Mouse (Mus musculus): ENCODE data around the gene Dtnb.

The Dtnb gene

DNA sequence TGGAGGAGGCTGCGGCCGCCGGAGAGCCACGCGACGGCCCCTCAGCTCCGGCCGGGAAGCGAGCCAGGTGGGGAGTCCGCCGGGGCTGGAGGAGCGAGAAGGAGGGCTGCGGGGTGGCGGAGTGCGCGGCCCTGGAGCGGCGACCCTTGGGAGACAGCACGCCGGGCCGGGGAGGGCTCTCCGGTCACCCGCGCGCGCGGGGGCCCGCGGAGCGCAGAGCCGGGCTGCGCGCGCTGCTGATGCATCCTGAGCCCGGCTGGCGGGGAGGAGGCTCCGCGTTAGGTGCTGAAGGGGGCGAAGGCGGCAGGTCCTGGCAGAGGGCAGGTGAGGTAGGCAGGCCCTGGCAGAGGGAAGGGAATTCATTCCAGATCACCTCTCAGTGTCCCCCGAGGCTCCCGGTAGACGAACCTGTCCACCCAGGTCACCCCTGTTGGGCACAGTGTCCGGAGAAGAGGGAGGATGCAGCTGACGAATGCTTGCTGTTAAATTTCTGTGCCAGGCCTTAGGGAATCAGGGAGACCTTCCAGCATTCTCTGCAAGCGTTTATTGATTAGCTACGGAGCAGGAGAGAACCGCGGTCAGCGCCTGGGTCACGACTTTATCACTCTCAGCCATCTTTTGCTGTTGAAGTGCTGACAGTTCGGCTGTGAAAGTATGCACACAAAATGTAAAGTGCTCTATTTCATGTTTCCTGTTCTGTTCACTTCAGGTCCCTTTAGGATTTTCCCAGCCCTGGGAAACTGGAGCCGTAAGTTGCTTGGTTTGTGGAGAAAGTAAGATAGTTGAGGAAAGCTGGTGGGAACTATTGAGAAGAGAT, 608 bp downstream of the Dtnb start:
- no peak for DNase-seq (ENCODE audit: low read depth, low spot score)

DNA sequence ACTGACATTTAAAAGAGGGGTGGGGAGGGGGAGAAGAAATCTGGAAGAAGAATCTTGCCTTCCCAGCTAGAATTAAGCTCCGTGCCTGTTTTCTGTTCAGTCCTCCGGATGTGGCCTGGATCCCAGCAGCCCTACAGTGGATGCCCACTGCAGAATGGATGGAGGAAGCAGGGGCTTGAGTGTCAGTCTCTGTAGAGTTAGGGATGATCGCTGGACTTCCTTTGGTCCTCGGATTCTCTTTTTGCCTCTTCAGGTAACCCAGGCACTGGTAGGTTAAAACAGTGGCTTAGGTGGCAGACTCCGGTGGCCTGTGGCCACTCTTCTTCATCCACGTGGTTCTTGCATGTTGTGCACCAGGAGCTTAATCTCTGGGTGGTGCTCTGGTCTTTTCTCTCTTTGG, 1.2 kb downstream of the Dtnb start:
- DNase-seq (ENCODE audit: low read depth, low spot score) = no peak

DNA sequence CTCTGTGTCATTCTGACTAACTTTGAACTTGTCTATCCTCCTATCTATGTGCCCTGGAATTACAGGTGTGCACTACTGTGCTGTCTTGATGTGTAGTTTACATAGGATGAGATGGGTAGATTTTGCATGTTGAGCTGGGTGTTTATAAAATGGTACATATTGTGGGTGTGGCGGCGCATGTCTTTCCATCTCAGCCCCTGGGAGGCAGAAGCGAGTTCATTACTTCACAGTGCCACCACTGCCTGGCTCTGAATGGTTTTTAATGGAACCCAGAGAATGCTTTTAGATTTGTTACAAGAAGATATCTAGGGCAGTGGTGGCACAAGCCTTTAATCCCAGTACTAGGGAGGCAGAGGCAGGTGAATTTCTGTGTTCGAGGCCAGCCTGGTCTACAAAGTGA, 2.5 kb downstream of the Dtnb start:
- no peak for DNase-seq (ENCODE audit: low read depth, low spot score)

DNA sequence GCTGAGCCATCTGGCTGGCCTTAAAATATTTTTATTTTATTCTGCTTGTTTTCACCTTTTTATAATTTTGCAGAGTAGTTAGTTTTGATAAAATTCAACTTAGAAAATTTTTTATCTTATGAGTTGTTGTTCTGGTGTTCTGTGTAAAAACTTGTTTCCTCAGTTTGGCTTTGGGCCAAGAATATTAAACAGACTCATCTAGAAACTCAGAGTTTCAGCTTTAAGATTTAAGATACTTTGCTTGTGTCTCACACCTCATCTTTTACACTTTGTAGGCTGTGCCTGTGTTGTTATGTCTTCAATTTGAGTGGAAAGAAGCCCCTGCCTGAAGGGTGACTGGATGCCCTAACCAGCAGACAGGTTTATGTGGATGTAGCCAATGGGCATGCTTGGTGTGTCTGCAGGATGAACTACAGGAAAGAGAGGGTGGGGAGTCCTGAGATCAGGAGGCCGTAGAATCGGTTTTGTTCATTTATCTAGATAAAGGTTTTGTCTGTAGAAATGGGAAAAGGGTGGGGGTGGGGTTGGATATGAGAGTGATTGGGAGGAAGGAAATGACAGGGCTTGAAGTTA, 7.9 kb downstream of the Dtnb start:
- no peak for DNase-seq (ENCODE audit: low read depth, low spot score)

DNA sequence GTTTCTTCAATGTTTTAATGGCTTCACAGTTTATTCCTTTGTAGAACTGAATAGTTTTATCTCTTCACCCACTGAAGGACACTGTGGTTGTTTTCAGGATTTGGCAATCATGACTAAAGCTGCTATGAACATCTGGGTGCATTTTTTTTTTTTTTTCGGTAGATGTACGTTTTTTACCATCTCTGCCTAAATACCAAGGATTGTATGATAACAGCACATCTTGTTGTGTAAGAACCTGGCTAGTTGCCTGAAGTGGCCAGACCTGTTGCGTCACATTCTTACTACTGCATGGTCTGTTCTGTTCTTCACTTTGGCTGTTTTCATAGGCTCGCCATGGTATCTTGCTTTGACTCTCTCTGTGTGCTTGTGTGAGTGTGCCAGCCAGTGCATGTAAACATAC, 10.4 kb downstream of the Dtnb start:
- DNase-seq (ENCODE audit: low read depth, low spot score) = no peak

DNA sequence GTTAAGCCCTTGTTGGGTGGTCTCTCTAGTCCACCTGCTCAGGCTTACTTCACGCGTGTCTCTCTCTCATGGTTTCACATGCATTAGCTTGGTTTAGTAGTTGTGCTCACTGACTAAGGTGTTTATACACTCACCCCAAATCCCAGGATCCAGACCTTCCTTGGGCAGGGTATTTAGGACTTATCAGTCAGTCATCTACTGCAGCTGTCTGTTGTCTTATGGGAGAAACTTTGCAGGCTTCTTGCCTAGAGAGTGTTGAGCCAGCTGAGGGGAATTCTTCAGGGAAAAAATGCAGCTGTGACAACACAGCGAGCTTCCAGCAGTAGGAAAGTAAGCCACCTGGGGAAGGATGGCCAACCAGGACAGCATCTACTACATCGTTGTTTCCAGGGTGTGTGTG, 13.3 kb downstream of the Dtnb start:
- DNase-seq (ENCODE audit: low read depth, low spot score) = no peak

DNA sequence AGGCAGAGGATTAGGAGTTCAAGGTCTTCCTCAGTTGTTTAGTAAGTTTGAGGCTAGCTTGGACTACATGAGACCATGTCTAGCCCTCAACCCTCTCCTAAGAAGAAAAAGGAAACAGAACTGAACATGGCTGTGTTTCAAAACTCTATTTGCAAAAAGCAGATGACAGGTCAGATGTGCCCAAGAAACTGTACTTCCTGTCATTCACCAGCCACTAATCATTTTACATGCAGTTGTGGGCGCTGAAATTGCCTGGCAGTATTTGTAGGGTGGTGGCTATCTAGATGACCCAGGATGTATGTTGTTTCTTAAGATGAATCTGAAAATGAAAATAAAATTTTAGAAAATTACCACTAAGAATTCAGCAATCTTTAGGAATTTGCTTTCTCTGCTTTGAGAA, 14.8 kb downstream of the Dtnb start:
- no peak for DNase-seq (ENCODE audit: low read depth, low spot score)

DNA sequence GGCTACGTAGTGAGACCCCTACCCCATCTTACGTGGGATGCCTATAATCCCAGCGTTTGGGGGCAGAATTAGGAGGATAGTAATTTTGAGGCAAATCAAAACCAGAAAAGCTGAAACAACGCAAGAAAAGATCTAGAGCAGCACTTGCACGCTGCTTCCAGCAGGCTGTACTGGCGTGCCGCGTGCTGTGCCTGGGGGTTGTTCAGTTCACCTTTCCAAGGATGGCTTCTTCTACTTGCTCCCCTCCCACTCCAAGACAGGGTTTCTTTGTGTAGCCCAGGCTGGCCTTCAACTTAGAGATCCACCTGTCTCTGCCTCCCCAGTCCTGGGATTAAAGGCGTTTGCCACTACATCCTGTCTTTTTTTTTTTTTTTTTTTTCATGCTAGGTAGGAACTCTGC, 17.9 kb downstream of the Dtnb start:
- DNase-seq (ENCODE audit: low read depth, low spot score) = no peak

DNA sequence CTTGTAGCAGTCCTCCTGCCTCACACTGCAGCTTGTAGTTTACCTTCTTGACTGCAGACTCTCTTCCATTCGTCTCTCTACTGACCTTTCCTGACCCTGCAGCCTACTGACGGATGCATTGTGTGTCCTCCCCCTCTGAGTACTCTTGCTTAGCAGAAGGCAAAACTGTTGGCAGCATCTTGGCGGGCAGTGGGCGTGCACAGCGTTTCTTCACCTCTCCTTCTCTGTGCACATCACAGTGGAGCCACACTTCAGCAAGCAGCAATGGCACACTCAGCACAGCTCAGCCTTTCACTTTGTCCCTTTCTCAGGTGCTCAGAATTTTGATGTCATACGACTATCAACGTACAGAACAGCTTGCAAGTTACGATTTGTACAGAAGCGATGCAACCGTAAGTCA, 19.4 kb downstream of the Dtnb start:
- DNase-seq (ENCODE audit: low read depth, low spot score) = no peak

DNA sequence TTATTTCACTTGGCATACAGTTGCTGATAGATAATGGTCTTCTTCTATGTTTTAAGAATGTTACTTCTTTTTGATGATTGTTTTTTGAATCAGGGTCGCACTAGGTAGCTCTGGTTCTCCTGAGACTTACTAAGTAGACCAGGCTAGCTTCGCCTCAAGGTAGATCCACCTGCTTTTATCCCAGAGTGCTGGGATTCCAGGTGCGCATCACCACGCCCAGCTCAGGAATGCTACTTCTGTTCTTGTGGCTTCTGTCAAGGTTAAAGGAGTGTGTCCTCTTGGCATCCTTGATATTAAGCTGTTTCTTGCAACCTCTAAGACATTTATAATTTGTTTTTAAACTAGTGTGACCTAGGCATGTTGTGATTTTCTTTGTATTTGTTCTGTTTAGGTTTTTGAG, 30.6 kb downstream of the Dtnb start:
- peak; percentile 34 for DNase-seq (ENCODE audit: low read depth, low spot score)

DNA sequence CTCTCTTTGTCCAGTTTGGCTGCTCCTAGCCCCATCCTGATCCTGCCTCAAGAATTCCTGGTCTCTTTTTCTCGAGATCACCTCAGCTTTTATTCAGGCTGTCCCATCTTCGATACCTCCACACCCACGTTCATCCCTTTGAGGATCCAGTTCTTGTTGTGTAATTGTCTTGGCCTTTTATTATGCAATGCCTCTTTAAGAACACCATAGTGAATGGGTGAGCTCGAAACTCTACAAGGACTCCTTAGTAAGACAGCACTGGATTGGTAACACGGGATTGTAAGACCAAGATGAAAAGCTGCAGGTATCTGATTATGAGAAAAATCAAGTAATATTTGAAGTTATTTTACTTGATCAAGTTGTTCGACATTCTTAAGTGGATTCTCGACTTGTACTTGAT, 34.0 kb downstream of the Dtnb start:
- DNase-seq (ENCODE audit: low read depth, low spot score) = peak; percentile 43

DNA sequence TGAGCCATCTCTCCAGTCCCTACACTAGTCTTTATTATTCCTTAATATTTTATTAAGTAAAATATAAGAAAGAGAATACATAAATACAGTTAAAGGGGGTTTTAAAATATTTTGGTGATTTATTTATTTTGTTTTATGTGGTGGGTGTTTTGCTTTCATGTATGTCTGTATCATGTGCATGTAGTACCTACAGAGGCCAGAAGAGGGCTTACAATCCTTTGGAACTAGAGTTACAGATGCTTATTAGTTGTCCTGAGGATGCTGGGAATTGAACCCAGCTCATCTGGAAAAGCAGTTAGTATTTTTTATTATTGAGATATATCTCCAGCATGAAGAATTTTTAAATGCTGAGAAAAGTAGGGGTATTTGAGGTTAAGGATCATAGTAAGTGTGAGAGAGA, 37.6 kb downstream of the Dtnb start:
- no peak for DNase-seq (ENCODE audit: low read depth, low spot score)

DNA sequence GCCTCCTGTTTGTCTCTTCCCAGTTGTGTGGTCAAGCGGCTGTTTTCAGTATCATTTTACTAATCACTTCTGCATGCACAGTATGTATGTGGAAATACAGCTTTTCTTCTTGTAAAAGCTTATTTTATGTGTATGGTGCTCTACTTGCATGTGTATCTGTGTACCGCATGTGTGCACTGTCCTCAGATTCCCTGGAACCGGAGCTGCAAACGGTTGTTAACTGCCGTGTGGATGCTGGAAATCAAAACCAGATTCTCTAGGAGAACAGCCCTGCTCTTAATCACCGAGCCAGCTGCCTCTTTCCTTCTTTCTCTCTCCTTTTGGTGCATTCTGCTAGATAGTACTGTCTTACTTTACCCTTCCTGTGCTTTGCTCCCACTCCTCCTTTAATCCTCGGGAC, 39.7 kb downstream of the Dtnb start:
- no peak for DNase-seq (ENCODE audit: low read depth, low spot score)

DNA sequence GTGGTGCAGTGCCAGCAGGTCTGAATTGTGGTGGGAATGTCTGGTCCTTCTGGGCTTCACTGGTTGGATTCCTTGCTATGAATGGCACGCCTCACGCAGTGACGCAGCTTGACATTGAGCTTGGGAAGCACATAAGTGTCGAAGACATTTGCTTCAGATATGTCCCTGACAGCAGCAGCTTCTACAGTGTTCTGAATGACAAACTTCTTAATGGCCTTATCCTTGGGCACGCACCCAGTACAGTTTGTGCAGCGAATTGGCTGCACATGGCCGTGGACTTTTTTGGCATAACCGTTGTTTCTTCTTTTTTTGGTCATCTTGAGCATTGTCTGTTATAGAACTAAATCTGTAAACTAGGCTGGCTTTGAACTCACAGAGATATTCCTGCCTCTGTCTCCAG, 42.9 kb downstream of the Dtnb start:
- DNase-seq (ENCODE audit: low read depth, low spot score) = no peak

DNA sequence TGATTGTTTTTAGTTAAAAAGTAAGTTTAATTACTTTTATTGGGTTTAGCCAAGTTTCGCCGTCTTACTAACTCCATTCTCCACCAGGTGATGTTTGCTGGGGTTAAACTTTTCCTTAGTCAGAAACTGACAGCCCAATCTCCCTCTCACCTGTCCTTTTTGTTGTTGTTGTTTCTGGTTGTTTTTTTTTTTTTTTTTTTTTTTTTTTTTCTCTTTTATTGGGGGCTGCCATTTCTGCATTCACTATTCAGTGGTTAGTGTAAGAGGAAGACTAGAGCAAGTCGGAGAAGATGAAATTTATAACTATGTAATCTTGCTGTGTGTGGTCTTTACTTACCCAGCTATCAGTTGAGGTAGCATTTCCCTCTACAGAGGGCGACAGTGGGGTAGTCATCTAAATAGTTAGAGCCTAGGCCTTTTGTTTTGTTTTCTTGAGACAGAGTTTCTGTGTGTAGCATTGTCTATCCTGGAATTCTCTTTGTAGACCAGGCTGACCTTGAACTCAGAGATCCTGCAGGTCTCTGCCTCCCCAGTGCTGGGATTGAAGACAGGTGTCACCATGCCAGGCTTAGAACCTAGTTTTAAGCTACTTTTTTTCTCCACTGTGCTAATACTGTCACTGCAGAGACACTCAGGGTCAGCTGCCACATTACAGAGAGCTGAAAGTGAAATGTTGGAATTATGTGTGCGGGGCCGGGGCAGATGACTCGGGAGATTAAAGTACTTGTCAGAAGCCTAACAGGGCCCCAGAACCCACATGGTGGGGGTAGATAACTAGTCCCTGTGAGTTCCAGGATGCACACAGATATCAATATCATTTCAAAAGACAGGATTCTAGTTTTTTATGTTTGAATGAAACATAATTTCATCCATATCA, 46.2 kb downstream of the Dtnb start:
- DNase-seq (ENCODE audit: low read depth, low spot score) = no peak

DNA sequence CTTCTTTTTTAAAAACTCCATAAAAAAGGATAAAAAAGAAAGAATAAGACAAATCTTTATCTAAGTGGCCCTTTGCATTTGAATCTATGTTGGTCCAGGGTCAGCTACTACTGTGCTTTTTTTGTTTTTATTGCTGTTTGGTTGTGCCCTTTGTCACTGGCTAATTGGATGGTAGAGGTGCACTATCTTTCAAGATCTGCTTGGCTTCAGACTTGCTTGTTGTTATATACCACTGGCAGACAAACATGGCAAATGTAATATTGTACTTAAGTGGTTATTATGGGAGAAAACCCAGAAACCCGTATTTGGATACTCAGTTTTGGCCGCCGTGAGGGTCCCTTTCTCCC, 46.8 kb downstream of the Dtnb start:
- no peak for DNase-seq (ENCODE audit: low read depth, low spot score)

DNA sequence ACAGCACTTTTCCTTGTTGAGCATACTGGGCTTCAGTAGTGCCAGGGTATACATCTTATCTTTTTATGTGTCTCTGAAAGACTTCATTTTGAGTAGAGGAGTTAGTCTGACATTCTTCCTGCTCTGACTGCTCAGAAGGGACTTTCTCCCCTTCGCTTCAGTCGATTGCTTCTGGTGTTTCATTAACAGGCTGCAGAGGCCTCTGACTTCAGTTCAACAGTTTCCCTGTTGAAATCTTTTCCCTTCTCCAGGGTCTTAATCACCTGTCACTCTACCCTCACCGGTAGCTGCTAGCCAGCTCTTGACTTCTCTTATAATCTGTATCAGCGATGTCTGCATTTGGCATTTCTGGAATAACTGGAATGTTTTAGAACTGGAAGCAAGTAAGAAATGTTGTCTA, 54.7 kb downstream of the Dtnb start:
- DNase-seq (ENCODE audit: low read depth, low spot score) = no peak

DNA sequence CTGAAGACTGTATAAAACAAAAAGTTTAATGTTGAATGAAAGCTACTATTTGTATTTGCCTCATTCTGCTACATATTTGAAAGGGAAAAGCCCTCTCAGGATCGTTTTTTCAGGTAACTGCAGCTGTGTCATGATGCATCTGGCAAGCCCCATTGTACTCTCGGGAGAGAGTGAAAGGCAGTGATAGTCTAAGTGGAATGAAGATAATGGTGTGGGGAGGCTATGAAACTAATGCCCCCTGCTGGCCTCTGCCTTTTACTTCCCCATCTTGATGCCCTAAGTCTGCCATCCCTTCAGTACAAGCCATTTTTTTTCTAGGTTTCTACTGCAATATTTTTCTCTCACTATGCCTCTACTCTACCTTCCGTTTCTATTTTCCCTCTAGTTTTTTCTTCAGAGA, 69.8 kb downstream of the Dtnb start:
- no peak for DNase-seq (ENCODE audit: low read depth, low spot score)

DNA sequence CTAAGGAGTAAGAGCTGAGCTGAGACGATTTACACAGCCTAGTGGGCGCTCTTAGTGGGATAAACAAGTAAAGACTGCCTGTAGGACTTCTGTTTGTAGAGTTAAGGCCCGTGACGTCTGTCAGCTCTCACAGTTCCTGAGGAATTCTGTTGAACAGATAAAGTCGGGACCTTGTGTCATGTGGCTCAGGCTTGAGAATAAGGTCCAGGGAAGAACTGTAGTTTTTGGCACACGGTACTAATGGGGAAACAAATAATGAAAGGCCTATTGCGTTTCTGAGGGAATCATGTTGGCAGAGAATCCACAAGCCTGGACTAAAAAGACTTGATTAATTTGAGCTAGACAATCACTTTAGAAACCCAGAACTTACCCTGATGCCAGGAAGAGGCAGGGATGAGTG, 84.6 kb downstream of the Dtnb start:
- no peak for DNase-seq (ENCODE audit: low read depth, low spot score)

DNA sequence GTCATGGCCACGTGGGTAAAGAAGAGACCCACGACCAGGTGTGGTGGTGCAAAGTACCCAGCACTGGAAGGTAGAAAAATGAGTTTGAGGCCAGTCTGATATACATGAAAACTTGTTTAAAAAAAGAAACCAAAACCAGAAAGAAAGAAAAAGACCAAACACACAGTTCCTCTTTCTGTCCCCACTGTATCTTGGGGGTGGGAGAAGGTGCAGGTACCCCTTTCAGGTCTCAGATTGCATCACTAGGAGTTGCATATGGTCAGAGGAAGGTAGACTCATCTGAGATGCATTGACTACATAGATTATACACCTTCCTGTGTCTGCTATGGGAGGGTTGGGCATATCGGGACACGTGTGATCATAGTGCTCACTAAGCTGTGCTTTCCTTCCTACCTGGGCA, 85.1 kb downstream of the Dtnb start:
- no peak for DNase-seq (ENCODE audit: low read depth, low spot score)

DNA sequence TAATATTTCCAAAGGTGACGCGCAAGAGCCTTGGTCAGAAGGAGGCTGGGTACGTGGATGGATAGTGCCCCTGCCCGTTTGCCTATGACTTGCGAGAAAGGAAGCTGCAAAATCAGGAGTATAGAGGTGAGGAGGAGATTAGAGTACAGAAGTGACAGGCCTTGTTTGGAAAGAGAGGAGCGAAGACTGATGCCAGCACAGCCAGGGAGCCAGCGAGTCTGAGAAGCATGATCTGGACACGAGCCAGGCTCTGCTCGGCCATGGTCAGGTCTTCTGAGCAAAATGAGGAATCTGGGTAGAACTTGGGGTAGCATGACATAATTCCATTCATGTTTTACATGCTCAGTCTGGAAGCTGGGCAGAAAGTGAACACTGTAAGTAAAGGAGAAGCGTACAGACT, 85.6 kb downstream of the Dtnb start:
- DNase-seq (ENCODE audit: low read depth, low spot score) = no peak

DNA sequence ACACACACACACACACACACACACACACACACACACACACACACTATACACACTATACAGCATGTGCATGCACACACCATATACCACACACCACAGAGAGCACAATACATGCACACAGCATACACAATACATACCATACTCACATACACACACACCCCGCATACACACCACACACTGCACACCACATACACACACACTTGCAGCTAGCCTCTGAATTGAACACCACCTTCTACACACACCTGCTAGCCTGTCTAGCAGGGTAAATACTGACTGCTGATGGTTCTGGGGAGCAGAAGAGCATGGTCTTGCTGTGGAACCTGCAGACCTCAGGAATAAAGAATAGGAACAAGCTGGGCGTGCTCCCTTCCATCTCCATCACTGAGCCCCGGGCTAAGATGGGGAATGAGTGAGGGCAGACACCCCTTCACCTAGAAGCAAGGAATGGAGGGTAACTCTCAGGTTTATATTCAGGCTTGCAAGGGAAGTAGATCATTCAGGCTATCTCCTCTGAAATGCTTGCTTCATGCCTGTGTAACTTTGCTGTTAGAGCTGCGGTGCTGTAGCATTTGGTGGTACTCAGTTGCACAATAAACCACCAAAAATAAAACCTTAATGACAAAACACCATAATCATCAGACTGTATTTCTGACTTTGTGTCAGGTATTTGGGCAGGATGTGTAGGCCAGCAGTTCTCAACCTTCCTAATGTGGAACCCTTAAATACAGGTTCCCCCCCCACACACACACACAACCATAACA, 87.6 kb downstream of the Dtnb start:
- no peak for DNase-seq (ENCODE audit: low read depth, low spot score)

Measured in WW6 (cell line).